Mouse (Mus musculus) urinary bladder, postnatal 4 days (tissue): ENCODE data around the gene Rassf3.
A peak's percentile ranks its signal among the peaks of the same experiment; 100 is the strongest.

ENCODE experiments used
- DNase-seq, 2 experiments: peaks; one replicate each; pipeline ENCODE4 v3.0.0; 2021 to 2022; ENCODE audit warnings: low spot score in 2 of 2

The Rassf3 gene

GRCm38 (mm10) chr10:121476190-121476967 lies at the start of gene Rassf3:
Gene Rassf3 (minus strand): TSS chr10:121476347.
- DNase-seq = peak; percentile 95 to 99

- DNase-seq = no peak
These were observed 44.9 kb upstream of the Rassf3 start for GRCm38 (mm10) chr10:121520923-121521585.

- no peak for DNase-seq
These were observed 43.6 kb upstream of the Rassf3 start for GRCm38 (mm10) chr10:121519710-121520109.

- DNase-seq = peak; percentile 68 to 89
These were observed 40.0 kb upstream of the Rassf3 start for GRCm38 (mm10) chr10:121516008-121516600.

- no peak for DNase-seq
These were observed 33.9 kb upstream of the Rassf3 start for GRCm38 (mm10) chr10:121509751-121510643.

GRCm38 (mm10) chr10:121507755-121508544 lies 31.8 kb upstream of the Rassf3 start:
- DNase-seq = no peak

- peak in 1 of 2 experiments; percentile 75 for DNase-seq
These were observed 30.8 kb upstream of the Rassf3 start for GRCm38 (mm10) chr10:121506731-121507583.

GRCm38 (mm10) chr10:121505929-121506328 lies 29.8 kb upstream of the Rassf3 start:
- DNase-seq = no peak

GRCm38 (mm10) chr10:121504973-121505911 lies 29.1 kb upstream of the Rassf3 start:
- peak in 1 of 2 experiments; percentile 51 for DNase-seq

- no peak for DNase-seq
These were observed 25.0 kb upstream of the Rassf3 start for GRCm38 (mm10) chr10:121501160-121501559.

GRCm38 (mm10) chr10:121500034-121500433 lies 23.9 kb upstream of the Rassf3 start:
- no peak for DNase-seq

- no peak for DNase-seq
These were observed 22.9 kb upstream of the Rassf3 start for GRCm38 (mm10) chr10:121499063-121499462.

GRCm38 (mm10) chr10:121498481-121498904 lies 22.3 kb upstream of the Rassf3 start:
- no peak for DNase-seq

- DNase-seq = no peak
These were observed 21.8 kb upstream of the Rassf3 start for GRCm38 (mm10) chr10:121497968-121498367.

GRCm38 (mm10) chr10:121496616-121497015 lies 20.5 kb upstream of the Rassf3 start:
- DNase-seq = no peak

- DNase-seq = no peak
These were observed 17.9 kb upstream of the Rassf3 start for GRCm38 (mm10) chr10:121494163-121494425.

GRCm38 (mm10) chr10:121493374-121494162 lies 17.4 kb upstream of the Rassf3 start:
- no peak for DNase-seq
